Mouse (Mus musculus) forebrain, postnatal 0 days (tissue): ENCODE measurements around the gene Cdc42se1. TPM values are rescaled to one million over a fixed set of nuclear protein-coding genes. Genes with fewer than 3 reads are reported as not detected.

Experiments
- ATAC-seq: fragments of 200-750 bp; cut with Nextera tagmentation; 2 replicates; pipeline ENCODE4 v1.8.0; 2017; ENCODE audit warnings: mild to moderate bottlenecking, moderate library complexity
- DNase-seq: peaks from one replicate; pipeline ENCODE4 v3.0.0-alpha.2; 2015
- H3K27ac ChIP-seq: fragments of 300-500 bp; sonication (generic); 2 replicates; pipeline ENCODE4 v1.5.1; 2014; ENCODE audit warnings: low read depth, mild to moderate bottlenecking, antibody characterized with exemption, low read length, moderate library complexity, mixed read lengths
- H3K27me3 ChIP-seq: fragments of 300-500 bp; sonication (generic); 2 replicates; pipeline ENCODE4 v1.6.1; 2014; ENCODE audit warnings: mild to moderate bottlenecking, low read length, mixed read lengths; ENCODE audit not compliant: insufficient read depth
- H3K36me3 ChIP-seq: fragments of 300-500 bp; sonication (generic); 2 replicates; pipeline ENCODE4 v1.6.1; 2014; ENCODE audit warnings: mild to moderate bottlenecking, moderate library complexity; ENCODE audit not compliant: insufficient read depth
- H3K4me1 ChIP-seq: fragments of 300-500 bp; sonication (generic); 2 replicates; pipeline ENCODE4 v1.6.1; 2014; ENCODE audit warnings: antibody characterized with exemption; ENCODE audit not compliant: insufficient read depth
- H3K4me2 ChIP-seq: fragments of 300-500 bp; sonication (generic); 2 replicates; pipeline ENCODE4 v1.6.1; 2014; ENCODE audit warnings: low read depth, mild to moderate bottlenecking, moderate library complexity
- H3K4me3 ChIP-seq: fragments of 300-500 bp; sonication (generic); 2 replicates; pipeline ENCODE4 v1.5.1; 2014; ENCODE audit warnings: low read depth, low read length, mixed read lengths
- H3K9ac ChIP-seq: fragments of 300-500 bp; sonication (generic); 2 replicates; pipeline ENCODE4 v1.6.1; 2014; ENCODE audit warnings: mild to moderate bottlenecking
- H3K9me3 ChIP-seq: fragments of 300-500 bp; sonication (generic); 2 replicates; pipeline ENCODE4 v1.6.1; 2016; ENCODE audit warnings: low read length
- CTCF ChIP-seq: sonication (generic); IDR thresholded peaks from 2 replicates; pipeline ENCODE4 v1.5.1; 2016; ENCODE audit warnings: antibody characterized with exemption, control low read depth, low read depth
- WGBS: fragments of 180-500 bp; shearing (Covaris S2); extraction: QIAGEN DNeasy Blood & Tissue Kit; methylation state at CpG from one replicate; pipeline ENCODE4 v1.1.7; 2014; 5-methylcytosine and 5-hydroxymethylcytosine counted together
- polyA plus RNA-seq: library from polyadenylated mRNA; unstranded; fragments of >200 nt; fragmentation: Nextera tagmentation; extraction: Ambion mirVana; gene quantifications from 2 replicates; pipeline ENCODE4 v1.2.1, GENCODE M21; 2015
- total RNA-seq: library from RNA; depleted of rRNA; stranded (reverse); fragments of >200 nt; gene quantifications from 2 replicates; pipeline ENCODE4 v1.2.3, GENCODE M21; 2014

The Cdc42se1 gene
- total and polyA plus RNA-seq, 2 experiments from 2014 or later = 54.2 to 68.0 TPM

- H3K27me3 ChIP-seq = no peaks in the 10 kb centered on the region
- H3K9ac ChIP-seq = peak overlapping the region; percentile 87
- peaks cover 26% of the 10 kb centered on the region for H3K4me1 ChIP-seq
- H3K4me3 ChIP-seq = peak overlapping the region; percentile 84
- peak overlapping the region; percentile 89 for H3K4me2 ChIP-seq
- H3K36me3 ChIP-seq = peaks cover 25% of the 10 kb centered on the region
- H3K27ac ChIP-seq = peak overlapping the region; percentile 98
- 3% methylated on average over 1 of the region's 1 CpGs for WGBS
- ATAC-seq (no peak; the same call in 1 of the 2 replicates), DNase-seq (peak; percentile 68)
- no peaks in the 10 kb centered on the region for H3K9me3 ChIP-seq
- no peak for TF ChIP-seq CTCF
Observed at GRCm38 (mm10) chr3:95227214-95227613, 1.3 kb upstream of the Cdc42se1 start.

- no peaks in the 10 kb centered on the region for H3K27me3 ChIP-seq
- DNase-seq (peak; percentile 78), ATAC-seq (peak; percentile 8; the same call in 1 of the 2 replicates)
- 1% methylated on average over 43 of the region's 43 CpGs for WGBS
- no peaks in the 10 kb centered on the region for H3K9me3 ChIP-seq
- peak overlapping the region; percentile 98 for H3K27ac ChIP-seq
- H3K4me1 ChIP-seq = peaks cover 25% of the 10 kb centered on the region
- peak overlapping the region; percentile 84 for H3K4me3 ChIP-seq
- H3K36me3 ChIP-seq = peaks cover 35% of the 10 kb centered on the region
- H3K9ac ChIP-seq = peak overlapping the region; percentile 87
- no peak for TF ChIP-seq CTCF
- peak overlapping the region; percentile 89 for H3K4me2 ChIP-seq
Observed at GRCm38 (mm10) chr3:95228894-95229780, 605 bp downstream of the Cdc42se1 start.

GRCm38 (mm10) chr3:95229781-95230494 is 1.4 kb downstream of the Cdc42se1 start:
- Histone ChIP-seq H3K27me3 (no peaks in the 10 kb centered on the region), H3K9ac (peak overlapping the region; percentile 87), H3K4me1 (peaks cover 22% of the 10 kb centered on the region), H3K4me3 (peak overlapping the region; percentile 84), H3K9me3 (no peaks in the 10 kb centered on the region), H3K36me3 (peaks cover 39% of the 10 kb centered on the region), H3K4me2 (peak overlapping the region; percentile 89), H3K27ac (peak overlapping the region; percentile 98)
- 4% methylated on average over 13 of the region's 13 CpGs for WGBS
- DNase-seq (peak; percentile 56), ATAC-seq (peak; percentile 3; the same call in 1 of the 2 replicates)
- no peak for TF ChIP-seq CTCF

- no peaks in the 10 kb centered on the region for H3K27me3 ChIP-seq
- peaks cover 18% of the 10 kb centered on the region for H3K4me1 ChIP-seq
- peaks cover 43% of the 10 kb centered on the region for H3K36me3 ChIP-seq
- peak overlapping the region; percentile 87 for H3K9ac ChIP-seq
- no peak for ATAC-seq
- WGBS = 27% methylated on average over 8 of the region's 8 CpGs
- no peaks in the 10 kb centered on the region for H3K9me3 ChIP-seq
- peak overlapping the region; percentile 84 for H3K4me3 ChIP-seq
- TF ChIP-seq CTCF = no peak
- no peak for DNase-seq
- H3K4me2 ChIP-seq = peak overlapping the region; percentile 89
- peak overlapping the region; percentile 98 for H3K27ac ChIP-seq
Observed at GRCm38 (mm10) chr3:95230495-95231297, 2.2 kb downstream of the Cdc42se1 start.

- Histone ChIP-seq H3K36me3 (peaks cover 49% of the 10 kb centered on the region), H3K9me3 (no peaks in the 10 kb centered on the region), H3K4me3 (peak within 1 kb of the TSS; percentile 84; the same call in 1 of the 2 replicates), H3K27me3 (no peaks in the 10 kb centered on the region), H3K9ac (peak within 1 kb of the TSS; percentile 87; the same call in 1 of the 2 replicates), H3K4me2 (peak within 1 kb of the TSS; percentile 89), H3K4me1 (peaks cover 10% of the 10 kb centered on the region), H3K27ac (peak within 1 kb of the TSS; percentile 98)
- no peak for DNase-seq
- WGBS = 60% methylated on average over 13 of the region's 13 CpGs
- no peak for TF ChIP-seq CTCF
- no peak for ATAC-seq
Observed at GRCm38 (mm10) chr3:95231298-95232221, 3.0 kb downstream of the Cdc42se1 start, which contains the start of gene Mllt11. Gene Mllt11, minus strand, starts transcription at chr3:95232171.

GRCm38 (mm10) chr3:95232771-95233170 is 4.2 kb downstream of the Cdc42se1 start:
- H3K9ac ChIP-seq = no peak overlapping the region
- H3K9me3 ChIP-seq = no peaks in the 10 kb centered on the region
- no peak for TF ChIP-seq CTCF
- H3K4me1 ChIP-seq = peaks cover 10% of the 10 kb centered on the region
- 91% methylated on average over 7 of the region's 7 CpGs for whole genome bisulfite sequencing
- H3K36me3 ChIP-seq = peaks cover 56% of the 10 kb centered on the region
- H3K27ac ChIP-seq = no peak overlapping the region
- no peaks in the 10 kb centered on the region for H3K27me3 ChIP-seq
- DNase-seq (no peak), ATAC-seq (no peak)
- H3K4me3 ChIP-seq = no peak overlapping the region
- H3K4me2 ChIP-seq = no peak overlapping the region
